Mouse (Mus musculus) spleen, adult 10 weeks (tissue): ENCODE data around the gene D16Ertd472e. TPM values are rescaled to one million over a fixed set of nuclear protein-coding genes. Genes with fewer than 3 reads are reported as not detected.

Source experiments
- polyA plus RNA-seq: library from polyadenylated mRNA; stranded (reverse); fragments of 350-450 nt; fragmentation: Illumina TruSeq; extraction: RNeasy Lipid Tissue Mini Kit (QIAGEN cat#74804); gene quantifications from one replicate; pipeline ENCODE4 v1.2.3, GENCODE M21; 2015; ENCODE audit warnings: low replicate concordance; ENCODE audit not compliant: insufficient read depth

Gene D16Ertd472e
- polyA plus RNA-seq: 20.5 TPM

DNA sequence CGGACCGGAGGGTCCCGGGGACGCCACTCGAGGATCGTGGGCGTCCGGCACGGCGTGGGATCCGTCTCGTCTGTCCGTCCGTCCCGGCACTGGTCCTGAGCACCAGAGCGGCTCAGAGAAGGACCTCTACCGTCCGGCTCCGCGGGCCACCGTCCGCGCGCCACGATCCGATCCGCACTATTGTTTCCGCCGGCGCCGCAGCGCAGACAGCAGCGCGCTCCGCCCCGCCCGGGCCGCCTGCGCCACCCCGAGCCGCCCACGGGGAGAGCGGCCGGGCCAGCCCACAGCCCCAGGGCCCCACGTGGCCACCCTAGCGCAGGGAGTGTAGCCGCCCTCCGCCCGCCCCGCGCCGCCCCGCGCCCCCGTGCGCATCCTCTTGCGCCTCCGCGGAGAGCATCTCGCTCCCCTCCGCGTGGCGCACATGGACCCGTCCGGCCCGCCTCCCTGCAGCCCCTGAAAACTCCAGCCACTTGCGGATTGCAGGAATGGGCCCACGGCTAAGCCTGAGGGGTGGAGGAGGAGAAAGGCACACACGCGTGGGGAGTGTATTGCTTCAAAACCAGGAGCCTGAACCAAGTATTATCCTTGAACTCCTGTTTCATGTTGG, at the start of gene D16Ertd472e:
TSS of gene D16Ertd472e (minus strand) at position 231 of the 607 bp plus-strand sequence.

Other genes starting within 250 kb of the D16Ertd472e start
- 19.7 TPM for gene Btg3, start 199.5 kb downstream of the D16Ertd472e start, polyA plus RNA-seq